Mouse (Mus musculus): ENCODE measurements around the gene Galnt11. TPM values are rescaled to one million over a fixed set of nuclear protein-coding genes. Genes with fewer than 3 reads are reported as not detected.

Galnt11 gene
- polyA plus RNA-seq, 3 experiments from 2014 or later: 4.4 to 8.1 (median 6.0) TPM

DNA sequence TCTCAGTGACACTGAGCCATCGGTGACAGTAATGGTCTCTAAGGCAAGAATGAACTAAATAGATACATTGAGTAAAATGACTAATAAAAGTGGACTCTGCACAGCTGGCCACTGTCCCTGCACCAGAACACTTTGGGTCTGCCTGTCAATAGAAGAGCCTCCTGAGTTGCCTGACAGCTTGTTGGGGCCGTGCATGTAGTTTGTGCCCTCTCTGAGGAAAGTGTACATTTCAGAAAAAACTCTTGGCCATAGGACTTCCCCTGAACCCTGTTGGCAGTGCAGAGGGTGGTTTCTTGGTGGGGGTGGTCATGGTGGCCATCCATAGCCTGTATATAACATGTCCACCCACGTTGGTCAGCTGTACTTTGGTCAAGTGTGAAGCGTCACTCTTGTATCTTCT, 32.8 kb downstream of the Galnt11 start:
- no peak for ATAC-seq

DNA sequence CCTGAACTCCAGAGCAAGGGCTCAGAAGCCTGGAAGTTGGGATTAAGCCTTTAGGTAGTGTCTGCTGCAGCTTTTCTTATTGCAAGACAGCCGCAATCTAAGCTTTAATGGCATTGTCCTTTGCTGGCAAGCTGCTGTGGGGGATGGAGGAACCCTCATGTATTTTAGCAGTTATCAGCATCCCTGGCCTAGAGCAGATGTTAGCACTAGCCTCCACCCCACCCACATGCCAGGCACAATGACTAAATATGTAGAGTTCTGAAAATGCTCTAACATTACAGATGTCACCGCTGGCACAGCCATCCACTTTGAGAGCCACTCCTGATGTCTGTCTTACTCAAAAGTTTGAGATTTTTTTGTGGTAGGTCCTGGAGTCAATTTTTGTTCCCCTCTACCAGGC, 35.0 kb downstream of the Galnt11 start:
- no peak for ATAC-seq

DNA sequence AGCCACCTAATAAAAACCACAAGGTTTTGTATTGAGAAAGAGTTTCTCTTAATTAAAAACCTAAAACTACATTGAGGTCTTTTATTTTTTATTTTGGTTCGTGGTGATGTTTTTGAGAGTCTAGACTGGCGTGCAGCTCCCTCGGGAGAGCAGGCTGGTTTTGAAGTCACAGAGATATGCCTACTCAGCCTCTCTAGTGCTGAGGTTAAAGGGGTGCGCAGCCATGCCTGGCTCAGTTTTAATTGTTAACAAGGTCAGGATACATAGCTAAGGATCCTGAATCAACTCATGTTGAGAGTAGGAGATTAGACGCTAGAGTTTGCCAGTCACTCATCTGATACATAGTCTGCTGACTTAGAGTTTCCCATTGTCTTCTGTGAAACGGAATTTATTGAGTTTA, 39.7 kb downstream of the Galnt11 start:
- no peak for ATAC-seq

DNA sequence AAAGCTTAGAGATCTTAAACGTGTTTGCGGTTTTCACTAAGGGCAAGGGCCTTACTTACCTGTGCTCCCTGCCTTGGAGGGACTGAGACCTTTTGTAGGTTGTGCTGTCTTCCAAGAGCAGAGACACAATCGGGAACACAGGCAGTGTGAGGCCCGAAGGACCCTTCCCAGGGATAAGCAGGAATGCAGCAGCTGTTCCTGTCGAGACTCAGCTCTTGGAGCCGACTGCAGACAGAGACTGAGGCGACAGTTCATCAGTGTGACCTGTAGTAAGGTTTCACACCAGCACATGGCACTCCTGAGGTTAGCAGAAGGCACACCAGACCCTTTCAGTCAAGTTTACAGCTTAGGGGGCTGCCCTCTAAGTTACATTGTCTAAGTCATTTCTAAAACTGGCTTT, 40.6 kb downstream of the Galnt11 start:
- no peak for ATAC-seq

DNA sequence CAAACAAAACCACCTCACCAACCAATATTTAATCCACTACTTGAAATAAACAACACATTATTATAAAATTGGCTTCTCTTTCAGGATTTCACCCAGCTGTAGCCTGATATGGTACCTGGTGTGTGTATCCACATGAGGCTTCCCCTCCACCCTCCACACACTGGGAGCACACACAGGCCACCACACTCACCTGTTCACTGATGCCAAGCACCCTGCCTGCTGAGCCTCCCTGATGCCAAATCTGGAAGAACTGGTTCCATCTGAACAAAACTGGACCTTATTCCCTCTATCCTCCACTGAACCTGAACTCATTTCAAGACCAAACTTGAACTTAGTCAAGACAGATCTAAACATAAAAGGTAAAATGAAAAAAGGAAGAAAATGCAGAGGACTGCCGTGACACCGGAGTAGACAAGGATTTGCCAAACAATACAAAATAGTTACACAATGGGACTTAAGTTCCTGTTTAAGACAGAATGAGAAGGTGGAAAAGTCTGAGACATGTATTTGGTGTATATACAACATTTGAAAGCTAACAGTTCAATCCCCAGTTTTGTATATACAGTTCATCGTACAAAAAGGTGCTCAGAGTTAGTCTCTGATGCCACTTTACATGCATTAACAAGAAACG, 46.7 kb downstream of the Galnt11 start:
- ATAC-seq: no peak

DNA sequence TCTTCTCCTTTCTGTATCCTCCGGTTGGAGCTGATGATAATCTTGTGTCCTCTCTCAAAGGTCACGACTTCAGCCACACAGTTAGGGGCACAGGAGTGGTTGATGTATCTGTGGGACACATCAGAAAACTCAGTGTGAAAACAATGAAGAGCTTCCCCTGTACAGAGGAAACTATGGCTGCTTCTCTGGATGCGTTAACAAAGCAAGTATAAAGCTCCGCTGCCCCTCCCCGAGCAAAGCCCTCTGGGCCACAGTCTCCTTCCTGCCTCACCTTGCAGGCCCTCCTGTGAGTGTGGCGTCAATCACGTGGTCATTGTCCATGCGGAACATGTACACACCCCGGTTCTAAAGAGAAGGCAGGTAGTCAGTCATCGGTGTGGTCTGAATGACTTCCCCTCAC, 53.9 kb downstream of the Galnt11 start:
- no peak for ATAC-seq

DNA sequence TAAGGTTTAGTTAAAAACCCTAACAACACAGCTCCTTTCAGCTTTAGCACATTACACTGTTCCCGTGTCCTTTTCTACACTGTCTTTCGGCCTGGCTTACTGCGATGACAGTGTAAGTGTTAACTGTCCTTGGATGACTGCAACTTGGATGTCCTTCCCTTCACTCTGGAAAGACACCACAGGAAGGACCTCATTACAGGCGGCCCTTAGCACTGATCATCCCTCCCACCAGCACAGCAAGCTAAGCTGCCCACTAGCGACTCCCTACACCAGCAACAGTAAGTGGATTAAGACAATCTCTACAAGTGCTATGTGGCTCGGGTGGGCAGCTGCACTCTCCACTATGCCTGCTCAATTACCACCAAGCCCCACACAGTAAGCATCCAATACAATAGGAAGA, 54.7 kb downstream of the Galnt11 start:
- ATAC-seq: no peak

DNA sequence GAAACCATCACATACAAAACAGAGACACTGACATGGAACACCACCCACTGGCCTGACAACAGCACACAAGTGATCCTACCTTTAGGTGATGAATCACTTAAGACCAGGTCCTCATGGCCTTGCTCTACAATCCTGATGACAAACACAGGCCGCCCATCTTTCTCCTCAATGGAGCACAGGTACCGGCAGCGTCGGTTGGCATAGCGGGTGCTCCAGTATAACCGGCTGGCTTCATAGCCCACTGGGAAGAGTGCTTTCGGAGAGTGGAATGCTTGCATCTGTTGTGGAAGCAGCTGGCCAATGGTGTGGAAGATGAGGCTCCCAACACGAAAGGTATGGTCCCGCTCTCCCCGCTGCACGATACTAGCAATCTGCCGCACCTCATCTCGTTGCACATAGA, 62.3 kb downstream of the Galnt11 start:
- no peak for ATAC-seq

DNA sequence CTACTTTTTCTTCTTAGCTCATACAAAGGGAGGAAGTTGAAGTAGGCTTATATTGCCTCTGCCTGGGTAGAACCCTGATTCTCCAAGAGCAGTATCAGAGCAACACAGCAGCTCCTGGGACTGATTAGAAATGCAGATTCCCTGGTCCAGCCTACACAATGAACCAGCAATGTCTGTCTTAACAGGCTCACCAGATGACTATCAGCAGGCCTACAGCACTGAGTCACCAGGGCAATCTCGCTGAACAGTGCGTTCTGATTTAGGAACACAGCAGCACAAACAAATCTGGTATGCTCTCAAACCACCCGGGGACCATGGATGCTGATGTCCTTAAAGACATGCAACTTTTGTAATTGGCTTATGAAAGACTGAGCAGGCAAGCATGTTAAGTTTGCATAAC, 75.1 kb downstream of the Galnt11 start:
- ATAC-seq: no peak

DNA sequence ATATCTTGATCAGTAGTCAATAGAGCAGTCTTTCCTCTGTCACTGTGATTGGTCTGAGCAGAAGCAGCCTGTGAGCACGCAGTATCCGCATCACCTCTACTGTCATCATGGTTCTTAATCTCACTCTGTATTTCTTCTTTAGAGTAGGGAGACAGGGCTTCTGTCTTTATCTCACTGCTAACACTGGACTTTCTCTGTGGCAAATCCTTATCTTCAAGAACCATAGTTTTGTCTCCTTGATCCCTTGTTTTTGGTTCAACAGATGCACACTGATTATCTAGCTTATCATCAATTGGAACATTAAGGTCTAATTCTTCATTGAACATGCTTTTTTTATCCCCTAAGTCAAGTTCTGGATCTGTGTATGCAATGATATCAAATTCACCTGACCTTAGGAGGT, 88.5 kb downstream of the Galnt11 start:
- ATAC-seq: no peak

DNA sequence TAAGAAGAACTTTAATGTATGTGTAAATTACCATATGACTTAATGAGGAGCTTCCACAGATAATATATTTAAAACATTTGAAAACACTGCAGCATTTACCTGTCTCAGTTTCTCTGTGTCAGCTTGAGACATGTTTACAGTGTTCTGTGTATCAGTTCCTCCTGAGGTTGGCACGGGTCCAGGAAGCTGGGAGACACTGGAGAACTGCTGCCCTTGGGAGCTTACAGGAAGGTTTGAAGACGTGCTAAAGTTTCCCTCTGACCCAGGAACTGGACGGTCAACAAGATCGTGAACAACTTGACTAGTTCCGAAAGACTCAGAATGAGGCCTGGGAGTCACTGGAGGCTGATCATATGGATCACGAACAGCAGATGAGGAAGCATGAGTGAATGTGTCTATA, 92.2 kb downstream of the Galnt11 start:
- ATAC-seq: no peak

Other genes starting within 250 kb of the Galnt11 start
- gene Prkag2, start 121.3 kb upstream of the Galnt11 start, polyA plus RNA-seq (2017; shearing (Covaris generic)): 10 to 100 TPM; 18.9 to 27.2 (median 22.3) TPM
- not detected for gene Galntl5, start 40.4 kb upstream of the Galnt11 start, polyA plus RNA-seq (2017; shearing (Covaris generic))
- gene E130116L18Rik, start 1.2 kb downstream of the Galnt11 start, polyA plus RNA-seq (2017; shearing (Covaris generic)): not detected

Measured in inflammation-experienced regulatory T-cells, adult 6 months (primary cell).